Mouse (Mus musculus) cortical plate, adult 2 months (tissue): ENCODE results near the gene Gse1. TPM values are rescaled to one million over a fixed set of nuclear protein-coding genes. Genes with fewer than 3 reads are reported as not detected.

ENCODE experiments used
- H3K27ac ChIP-seq: fragments of 200-500 bp; 2 replicates; pipeline ENCODE4 v1.5.1; 2012; ENCODE audit warnings: low read length, control low read depth, inconsistent platforms; ENCODE audit not compliant: insufficient read depth
- H3K4me1 ChIP-seq: fragments of 200-500 bp; 2 replicates; pipeline ENCODE4 v1.6.1; 2011; ENCODE audit warnings: low read length; ENCODE audit not compliant: control insufficient read depth, insufficient read depth
- H3K4me3 ChIP-seq: fragments of 200-500 bp; 2 replicates; pipeline ENCODE4 v1.5.1; 2011; ENCODE audit warnings: mild to moderate bottlenecking, low read length, control low read depth; ENCODE audit not compliant: insufficient read depth
- CTCF ChIP-seq: fragments of 200-500 bp; IDR thresholded peaks from 2 replicates; pipeline ENCODE4 v1.5.1; 2011; ENCODE audit warnings: mild to moderate bottlenecking, control low read depth, low read length; ENCODE audit not compliant: insufficient read depth; ENCODE audit errors: extremely low read depth
- POLR2A ChIP-seq: fragments of 200-500 bp; IDR thresholded peaks from 2 replicates; pipeline ENCODE4 v1.6.1; 2011; ENCODE audit warnings: mild to moderate bottlenecking, low read length, control low read depth; ENCODE audit not compliant: insufficient read depth; ENCODE audit errors: extremely low read depth
- polyA plus RNA-seq: library from polyadenylated mRNA; depleted of rRNA; stranded (reverse); fragments of >200 nt; gene quantifications from 2 replicates; pipeline ENCODE4 v1.2.3, GENCODE M21; 2012

Gse1 gene
- polyA plus RNA-seq, 1 experiment = 41.0 TPM

GRCm38 (mm10) chr8:120568164-120568798 lies 340.0 kb downstream of the Gse1 start:
- TF ChIP-seq CTCF (no peak), POLR2A (no peak)
- Histone ChIP-seq H3K4me1 (peaks cover 2% of the 10 kb centered on the region; the same call in 1 of the 2 replicates), H3K27ac (no peak overlapping the region)

GRCm38 (mm10) chr8:120569123-120569522 lies 340.9 kb downstream of the Gse1 start:
- no peak overlapping the region for H3K27ac ChIP-seq
- no peaks in the 10 kb centered on the region; the same call in 1 of the 2 replicates for H3K4me1 ChIP-seq
- H3K4me3 ChIP-seq = no peak overlapping the region
- TF ChIP-seq POLR2A (no peak), CTCF (no peak)

More at GRCm38 (mm10) chr8:120568164-120568798, 340.0 kb downstream of the Gse1 start:
- no peak overlapping the region for H3K4me3 ChIP-seq

GRCm38 (mm10) chr8:120569939-120570715 lies 341.9 kb downstream of the Gse1 start:
- no peak overlapping the region for H3K4me3 ChIP-seq
- TF ChIP-seq CTCF (peak; percentile 78), POLR2A (no peak)
- no peaks in the 10 kb centered on the region; the same call in 1 of the 2 replicates for H3K4me1 ChIP-seq
- no peak overlapping the region for H3K27ac ChIP-seq

GRCm38 (mm10) chr8:120571561-120571960 lies 343.3 kb downstream of the Gse1 start:
- no peak for TF ChIP-seq POLR2A
- no peak for TF ChIP-seq CTCF
- H3K4me3 ChIP-seq = no peak overlapping the region
- no peaks in the 10 kb centered on the region for H3K4me1 ChIP-seq
- no peak overlapping the region for H3K27ac ChIP-seq

- H3K4me1 ChIP-seq = no peaks in the 10 kb centered on the region
- no peak overlapping the region for H3K27ac ChIP-seq
- no peak overlapping the region for H3K4me3 ChIP-seq
- TF ChIP-seq POLR2A = no peak
- TF ChIP-seq CTCF = no peak
Measured at GRCm38 (mm10) chr8:120572534-120572933, 344.3 kb downstream of the Gse1 start.

- no peak overlapping the region for H3K4me3 ChIP-seq
- no peak overlapping the region for H3K27ac ChIP-seq
- no peaks in the 10 kb centered on the region for H3K4me1 ChIP-seq
- TF ChIP-seq CTCF = no peak
- TF ChIP-seq POLR2A = no peak
Measured at GRCm38 (mm10) chr8:120573866-120574265, 345.6 kb downstream of the Gse1 start.

GRCm38 (mm10) chr8:120574941-120575340 lies 346.7 kb downstream of the Gse1 start:
- H3K4me3 ChIP-seq = no peak overlapping the region
- no peak for TF ChIP-seq CTCF
- TF ChIP-seq POLR2A = no peak
- no peak overlapping the region for H3K27ac ChIP-seq
- H3K4me1 ChIP-seq = no peaks in the 10 kb centered on the region

GRCm38 (mm10) chr8:120575801-120576200 lies 347.5 kb downstream of the Gse1 start:
- TF ChIP-seq POLR2A (no peak), CTCF (no peak)
- Histone ChIP-seq H3K4me1 (no peaks in the 10 kb centered on the region), H3K4me3 (no peak overlapping the region), H3K27ac (no peak overlapping the region)

- Histone ChIP-seq H3K27ac (no peak overlapping the region), H3K4me1 (no peaks in the 10 kb centered on the region), H3K4me3 (no peak overlapping the region)
- TF ChIP-seq CTCF (no peak), POLR2A (no peak)
Measured at GRCm38 (mm10) chr8:120577821-120578220, 349.6 kb downstream of the Gse1 start.

GRCm38 (mm10) chr8:120580336-120581000 lies 352.2 kb downstream of the Gse1 start:
- H3K4me1 ChIP-seq = no peaks in the 10 kb centered on the region

More at GRCm38 (mm10) chr8:120580336-120581000, 352.2 kb downstream of the Gse1 start:
- Histone ChIP-seq H3K4me3 (no peak overlapping the region), H3K27ac (no peak overlapping the region)
- TF ChIP-seq POLR2A (no peak), CTCF (no peak)
